Mouse (Mus musculus) CH12.LX (cell line): ENCODE measurements around the gene Mpp1. TPM values are rescaled to one million over a fixed set of nuclear protein-coding genes. Genes with fewer than 3 reads are reported as not detected.

Experiments used
- DNase-seq: peaks from one replicate; pipeline ENCODE4 v3.0.0-alpha.2; 2013; ENCODE audit errors: extremely low read depth
- H3K27ac ChIP-seq: 2 replicates; pipeline ENCODE4 v1.5.1; 2012; ENCODE audit warnings: low read depth, mild to moderate bottlenecking, control low read depth, moderate library complexity; ENCODE audit not compliant: insufficient read depth
- H3K27me3 ChIP-seq: replicated peaks from 2 replicates; pipeline ENCODE3; 2012; ENCODE audit warnings: inconsistent platforms
- H3K36me3 ChIP-seq, 2 experiments: replicated peaks in 1 of 2; 2 replicates each; pipeline versions ENCODE3 to v1.6.1; 2012; ENCODE audit warnings: inconsistent platforms in 1 of 2, low read length in 1 of 2, mild to moderate bottlenecking in 1 of 2, mixed read lengths in 1 of 2, moderate library complexity in 1 of 2; ENCODE audit not compliant: control insufficient read depth in 1 of 2, insufficient read depth in 1 of 2
- H3K4me1 ChIP-seq, 2 experiments: 2 replicates each; pipeline ENCODE4 v1.6.1; 2012; ENCODE audit warnings: inconsistent platforms in 1 of 2, moderate library complexity in 1 of 2; ENCODE audit not compliant: insufficient read depth in 2 of 2, control insufficient read depth in 1 of 2
- H3K4me2 ChIP-seq: 2 replicates; pipeline ENCODE4 v1.6.1; 2012; ENCODE audit warnings: low read depth, mild to moderate bottlenecking, control low read depth; ENCODE audit not compliant: poor library complexity, insufficient read depth, severe bottlenecking
- H3K4me3 ChIP-seq, 3 experiments: fragments of 150-350 bp in 1 of 3; sonication (generic) in 1 of 3; replicated peaks in 1 of 3; 2 replicates each; pipeline versions ENCODE3 to v1.5.1; 2011 to 2012; ENCODE audit warnings: low read depth in 2 of 3, low read length in 2 of 3, mild to moderate bottlenecking in 2 of 3, moderate library complexity in 2 of 3, control low read depth in 1 of 3, improper control_type of control experiment in 1 of 3, inconsistent platforms in 1 of 3, mixed read lengths in 1 of 3; ENCODE audit not compliant: poor library complexity in 1 of 3
- H3K79me2 ChIP-seq: replicated peaks from 2 replicates; pipeline ENCODE4 v1.6.1; 2012; ENCODE audit warnings: mild to moderate bottlenecking, moderate library complexity; ENCODE audit not compliant: control insufficient read depth, poor library complexity, insufficient read depth, severe bottlenecking; ENCODE audit errors: extremely low read depth
- H3K9ac ChIP-seq: 2 replicates; pipeline ENCODE4 v1.6.1; 2012; ENCODE audit warnings: low read depth, mild to moderate bottlenecking, control low read depth, moderate library complexity; ENCODE audit not compliant: insufficient read depth
- H3K9me3 ChIP-seq: replicated peaks from 2 replicates; pipeline ENCODE3; 2012; ENCODE audit warnings: low read length, inconsistent platforms, mixed read lengths
- CTCF ChIP-seq, 2 experiments: IDR thresholded peaks in 1 of 2; conservative IDR thresholded peaks in 1 of 2; 2 replicates each; pipeline ENCODE4 v1.5.1; 2011 to 2012; ENCODE audit warnings: low read depth in 2 of 2, low read length in 2 of 2, improper control_type of control experiment in 1 of 2, inconsistent platforms in 1 of 2, mild to moderate bottlenecking in 1 of 2, moderate library complexity in 1 of 2
- E2F4 ChIP-seq: IDR thresholded peaks from 2 replicates; pipeline ENCODE4 v1.6.1; 2011; ENCODE audit warnings: low read depth, low read length, improper control_type of control experiment; ENCODE audit not compliant: insufficient replicate concordance
- EP300 ChIP-seq: IDR thresholded peaks from 2 replicates; pipeline ENCODE4 v1.6.1; 2011; ENCODE audit warnings: low read length, improper control_type of control experiment
- ETS1 ChIP-seq: conservative IDR thresholded peaks from 2 replicates; pipeline ENCODE4 v1.6.1; 2012; ENCODE audit warnings: low read depth, mild to moderate bottlenecking, inconsistent platforms, low read length, improper control_type of control experiment, moderate library complexity
- HCFC1 ChIP-seq: IDR thresholded peaks from 2 replicates; pipeline ENCODE4 v1.6.1; 2012; ENCODE audit warnings: low read depth, mild to moderate bottlenecking, inconsistent platforms, low read length, improper control_type of control experiment
- IRF4 ChIP-seq: IDR thresholded peaks from 2 replicates; pipeline ENCODE4 v1.6.1; 2014; ENCODE audit warnings: low read depth, mild to moderate bottlenecking, inconsistent platforms, low read length, improper control_type of control experiment
- JUND ChIP-seq: conservative IDR thresholded peaks from 2 replicates; pipeline ENCODE4 v1.6.1; 2011; ENCODE audit warnings: low read depth, low read length, improper control_type of control experiment
- KAT2A ChIP-seq: IDR thresholded peaks from 2 replicates; pipeline ENCODE4 v1.6.1; 2012; ENCODE audit warnings: low read length, improper control_type of control experiment, inconsistent platforms; ENCODE audit not compliant: insufficient replicate concordance
- MAZ ChIP-seq: IDR thresholded peaks from 2 replicates; pipeline ENCODE4 v1.6.1; 2012; ENCODE audit warnings: low read depth, mild to moderate bottlenecking, inconsistent platforms, low read length, improper control_type of control experiment, moderate library complexity
- MYC ChIP-seq: IDR thresholded peaks from 2 replicates; pipeline ENCODE4 v1.6.1; 2011; ENCODE audit warnings: low read depth, mild to moderate bottlenecking, improper control_type of control experiment, low read length
- NELFE ChIP-seq: IDR thresholded peaks from 2 replicates; pipeline ENCODE4 v1.6.1; 2011; ENCODE audit warnings: low read depth, low read length, improper control_type of control experiment
- PAX5 ChIP-seq: IDR thresholded peaks from 2 replicates; pipeline ENCODE4 v1.6.1; 2012; ENCODE audit warnings: low read length, inconsistent platforms, mixed read lengths
- RAD21 ChIP-seq: IDR thresholded peaks from 2 replicates; pipeline ENCODE4 v1.6.1; 2011; ENCODE audit warnings: low read depth, mild to moderate bottlenecking, low read length, improper control_type of control experiment, moderate library complexity
- RCOR1 ChIP-seq: conservative IDR thresholded peaks from 2 replicates; pipeline ENCODE4 v1.6.1; 2012; ENCODE audit warnings: low read depth, mild to moderate bottlenecking, inconsistent platforms, low read length, improper control_type of control experiment
- SIN3A ChIP-seq: IDR thresholded peaks from 2 replicates; pipeline ENCODE4 v1.6.1; 2012; ENCODE audit warnings: low read length, improper control_type of control experiment, inconsistent platforms
- TBP ChIP-seq: conservative IDR thresholded peaks from 2 replicates; pipeline ENCODE4 v1.6.1; 2011; ENCODE audit warnings: low read depth, low read length, improper control_type of control experiment
- TCF12 ChIP-seq: IDR thresholded peaks from 2 replicates; pipeline ENCODE4 v1.6.1; 2014; ENCODE audit warnings: low read depth, mild to moderate bottlenecking, inconsistent platforms, low read length, improper control_type of control experiment
- UBTF ChIP-seq: IDR thresholded peaks from 2 replicates; pipeline ENCODE4 v1.6.1; 2012; ENCODE audit warnings: low read depth, mild to moderate bottlenecking, inconsistent platforms, low read length, improper control_type of control experiment, moderate library complexity
- USF2 ChIP-seq: conservative IDR thresholded peaks from 2 replicates; pipeline ENCODE4 v1.6.1; 2011; ENCODE audit warnings: low read depth, low read length, improper control_type of control experiment
- dilution Hi-C: fragments of 300-500 bp; cut with MboI; formaldehyde crosslinking; loops from 2 replicates; pipeline ENCODE4 v1.14.3; 2020; ENCODE audit warnings: low sequenced_read_pairs; ENCODE audit not compliant: extremely low pct_unique_long_range_greater_than_20kb, extremely low pct_ligation_motif_present
- in situ Hi-C: fragments of 300-500 bp; cut with MboI; formaldehyde crosslinking; loops from 3 replicates; pipeline ENCODE4 v1.14.3; 2019; ENCODE audit warnings: low sequenced_read_pairs, low pct_ligation_motif_present, low pct_unique_long_range_greater_than_20kb, mixed read lengths
- polyA plus RNA-seq: library from polyadenylated mRNA; unstranded; fragments of >175 nt; gene quantifications from 2 replicates; pipeline ENCODE4 v1.2.1, GENCODE M21; 2012; ENCODE audit warnings: low read depth; ENCODE audit not compliant: insufficient read length
- total RNA-seq, 2 experiments: library from RNA; depleted of rRNA; stranded (reverse); fragments of 300-350 nt in 1 of 2; fragments of >200 nt in 1 of 2; gene quantifications; 2 replicates each; pipeline ENCODE4 v1.2.3; 2012 to 2014

The Mpp1 gene
- total and polyA plus RNA-seq, 3 experiments = 10.8 to 30.0 (median 22.2) TPM

DNA sequence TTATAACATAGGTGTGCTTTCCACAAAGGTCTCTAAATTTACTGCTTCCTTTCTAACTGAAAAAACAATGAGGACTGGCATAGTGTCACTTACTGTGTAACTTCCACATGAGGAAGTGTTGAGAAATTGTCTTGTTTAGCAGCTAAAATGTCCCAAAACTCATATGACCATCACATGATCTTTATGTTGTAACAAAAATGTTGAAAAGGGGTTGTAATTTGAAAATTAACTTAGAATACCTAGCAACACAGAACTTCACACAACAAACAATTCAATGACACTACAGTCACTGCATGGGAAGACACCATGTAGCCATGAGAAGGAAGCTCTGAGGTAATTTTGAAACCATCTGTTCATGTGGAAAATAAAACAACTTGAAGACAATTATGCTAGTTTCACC lies 3.9 kb downstream of the Mpp1 start:
- Histone ChIP-seq H3K4me1 (peaks cover 0 to 10% of the 10 kb centered on the region in 2 experiments; a peak in 2 of 4 replicates), H3K9me3 (no peaks in the 10 kb centered on the region), H3K27ac (no peak overlapping the region), H3K79me2 (0 out of 2 replicates have a peak, but pooled peaks cover 3% of the 10 kb centered on the region), H3K27me3 (no peaks in the 10 kb centered on the region), H3K9ac (no peak overlapping the region), H3K36me3 (peaks cover 0 to 7% of the 10 kb centered on the region in 2 experiments), H3K4me2 (no peak overlapping the region), H3K4me3 (no peak overlapping the region)
- no peak for DNase-seq
- dilution Hi-C loops (no loop called here), in situ Hi-C loops (no loop called here)
- TF ChIP-seq EP300 (0 out of 2 replicates have a peak, but pooled peaks have one; percentile 20), JUND (no peak)

- Histone ChIP-seq H3K36me3 (peaks cover 0 to 10% of the 10 kb centered on the region in 2 experiments), H3K9me3 (no peaks in the 10 kb centered on the region), H3K79me2 (0 out of 2 replicates have a peak, but pooled peaks cover 3% of the 10 kb centered on the region), H3K27me3 (no peaks in the 10 kb centered on the region), H3K4me2 (no peak overlapping the region), H3K9ac (no peak overlapping the region), H3K4me1 (peaks cover 0 to 8% of the 10 kb centered on the region in 2 experiments; a peak in 1 of 4 replicates), H3K4me3 (no peak overlapping the region), H3K27ac (no peak overlapping the region)
- in situ Hi-C loops = no loop called here
- TF ChIP-seq MYC = no peak
- TF ChIP-seq NELFE = no peak
- no peak for TF ChIP-seq EP300
- no peak for TF ChIP-seq IRF4
- TF ChIP-seq TCF12 = no peak
- TF ChIP-seq KAT2A = no peak
- TF ChIP-seq MAZ = no peak
- no peak for TF ChIP-seq UBTF
- no peak for TF ChIP-seq SIN3A
- no peak for TF ChIP-seq PAX5
- TF ChIP-seq CTCF (conservative IDR thresholded peaks at IDR 0.05 in 1 of 2, IDR thresholded peaks at IDR 0.05 in 1 of 2; ENCODE audit: low read depth in 2 of 2, low read length in 2 of 2) = no peak
- no peak for TF ChIP-seq USF2
- no peak for TF ChIP-seq ETS1
- TF ChIP-seq RAD21 = no peak
- no peak for TF ChIP-seq TBP
- TF ChIP-seq RCOR1 = no peak
- TF ChIP-seq E2F4 = no peak
- no peak for TF ChIP-seq HCFC1
- dilution Hi-C loops = no loop called here
- no peak for DNase-seq
These were observed 5.2 kb downstream of the Mpp1 start for GRCm38 (mm10) chrX:75125606-75126005.
